Mouse (Mus musculus) brain, embryonic 14.5 days (tissue): ENCODE results near the gene Tbx21.

Experiments
- CTCF ChIP-seq: fragments of 200-500 bp; IDR thresholded peaks from 2 replicates; pipeline ENCODE4 v1.5.1; 2012; ENCODE audit warnings: inconsistent platforms, mild to moderate bottlenecking, moderate library complexity, borderline replicate concordance; ENCODE audit not compliant: insufficient read depth, insufficient read length; ENCODE audit errors: extremely low read depth
- POLR2A ChIP-seq: fragments of 200-500 bp; IDR thresholded peaks from 2 replicates; pipeline ENCODE4 v1.6.1; 2012; ENCODE audit warnings: mild to moderate bottlenecking, inconsistent platforms, borderline replicate concordance; ENCODE audit not compliant: poor library complexity, insufficient read depth, insufficient read length, severe bottlenecking; ENCODE audit errors: extremely low read depth

DNA sequence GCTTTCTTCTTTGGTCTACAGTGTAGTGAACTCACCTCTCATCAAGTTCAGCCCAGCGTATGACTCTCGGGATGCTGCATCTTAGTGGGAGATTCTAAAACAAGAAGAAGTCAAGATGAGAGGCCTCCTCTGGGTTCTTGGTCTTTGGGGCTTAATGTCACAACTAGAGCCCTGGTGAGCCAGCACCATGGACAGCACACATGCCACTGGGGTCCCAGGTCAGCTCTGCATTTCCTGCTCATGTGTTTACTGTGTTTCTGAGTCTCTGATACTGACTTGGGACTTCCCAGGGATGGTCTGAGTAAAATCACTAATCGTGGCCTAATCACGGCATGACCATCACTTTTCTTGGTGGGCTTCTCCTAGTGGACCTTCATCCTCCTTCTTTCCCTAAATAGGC is 36.4 kb downstream of the Tbx21 start:
- TF ChIP-seq CTCF (no peak), POLR2A (no peak)
